Mouse (Mus musculus) heart, embryonic 11.5 days (tissue): ENCODE results near the gene Ifnb1. TPM values are rescaled to one million over a fixed set of nuclear protein-coding genes. Genes with fewer than 3 reads are reported as not detected.
"Not testable (repeated sequence)": the region's sequence is repeated elsewhere in the genome, so short reads cannot be mapped to it uniquely, and the experiment has no call there.

Source experiments
- ATAC-seq: fragments of 200-750 bp; cut with Nextera tagmentation; replicated peaks from 2 replicates; pipeline ENCODE4 v1.8.0; 2017; ENCODE audit warnings: moderate library complexity; ENCODE audit not compliant: insufficient number of reproducible peaks, low FRiP score, low TSS enrichment
- H3K27ac ChIP-seq: fragments of 300-500 bp; sonication (generic); 2 replicates; pipeline ENCODE4 v1.5.1; 2014; ENCODE audit warnings: mild to moderate bottlenecking, low read depth, low read length
- H3K27me3 ChIP-seq: fragments of 300-500 bp; sonication (generic); 2 replicates; pipeline ENCODE4 v1.6.1; 2014; ENCODE audit warnings: mild to moderate bottlenecking, low read length, mixed read lengths; ENCODE audit not compliant: control insufficient read depth, insufficient read depth
- H3K36me3 ChIP-seq: fragments of 300-500 bp; sonication (generic); 2 replicates; pipeline ENCODE4 v1.6.1; 2014; ENCODE audit warnings: mild to moderate bottlenecking, low read length, moderate library complexity, mixed read lengths; ENCODE audit not compliant: control insufficient read depth, insufficient read depth
- H3K4me1 ChIP-seq: fragments of 300-500 bp; sonication (generic); 2 replicates; pipeline ENCODE4 v1.6.1; 2014; ENCODE audit warnings: low read length; ENCODE audit not compliant: control insufficient read depth, insufficient read depth
- H3K4me2 ChIP-seq: fragments of 300-500 bp; sonication (generic); 2 replicates; pipeline ENCODE4 v1.6.1; 2014; ENCODE audit warnings: mild to moderate bottlenecking, moderate library complexity
- H3K4me3 ChIP-seq: fragments of 300-500 bp; sonication (generic); 2 replicates; pipeline ENCODE4 v1.5.1; 2014; ENCODE audit warnings: low read depth, low read length
- H3K9ac ChIP-seq: fragments of 300-500 bp; sonication (generic); 2 replicates; pipeline ENCODE4 v1.6.1; 2014; ENCODE audit warnings: mild to moderate bottlenecking, low read depth, low read length, moderate library complexity
- H3K9me3 ChIP-seq: fragments of 300-500 bp; sonication (generic); replicated peaks from 2 replicates; pipeline ENCODE4 v1.6.1; 2016; ENCODE audit warnings: low read length; ENCODE audit not compliant: control insufficient read depth
- WGBS: fragments of 180-500 bp; shearing (Covaris S2); extraction: QIAGEN DNeasy Blood & Tissue Kit; methylation state at CpG from one replicate; pipeline ENCODE4 v1.1.7; 2014; ENCODE audit not compliant: insufficient replicate concordance; 5-methylcytosine and 5-hydroxymethylcytosine counted together
- polyA plus RNA-seq: library from polyadenylated mRNA; unstranded; fragments of >200 nt; fragmentation: Nextera tagmentation; extraction: Ambion mirVana; gene quantifications from 2 replicates; pipeline ENCODE4 v1.2.1, GENCODE M21; 2014

The Ifnb1 gene
- polyA plus RNA-seq, result not detected in 2 replicates

DNA sequence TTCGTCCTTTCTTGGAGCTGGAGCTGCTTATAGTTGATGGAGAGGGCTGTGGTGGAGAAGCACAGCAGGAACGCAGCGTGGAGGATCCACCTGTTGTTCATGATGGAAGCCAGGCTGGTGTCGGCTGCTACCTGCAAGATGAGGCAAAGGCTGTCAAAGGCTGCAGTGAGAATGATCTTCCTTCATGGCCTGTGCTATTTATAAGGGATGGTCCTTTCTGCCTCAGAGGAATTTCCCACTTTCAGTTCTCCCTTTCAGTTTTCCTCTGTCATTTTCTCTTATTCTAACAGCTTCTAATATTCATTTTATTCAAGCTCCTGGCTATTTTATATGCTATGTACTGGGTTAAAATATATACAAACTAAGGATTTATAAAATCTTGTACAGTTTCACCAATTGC is at the start of gene Ifnb1:
TSS of gene Ifnb1 (minus strand) at position 101 of the 400 bp plus-strand sequence.
- Histone ChIP-seq H3K9me3 (no peaks in the 10 kb centered on the region), H3K9ac (no peak within 1 kb of the TSS), H3K27me3 (no peaks in the 10 kb centered on the region), H3K4me1 (0 out of 2 replicates have a peak, but pooled peaks cover 2% of the 10 kb centered on the region), H3K4me3 (no peak within 1 kb of the TSS), H3K36me3 (no peaks in the 10 kb centered on the region), H3K4me2 (no peak within 1 kb of the TSS), H3K27ac (no peak within 1 kb of the TSS)
- no peak for ATAC-seq
- 78% methylated on average over 4 of the region's 4 CpGs for WGBS

DNA sequence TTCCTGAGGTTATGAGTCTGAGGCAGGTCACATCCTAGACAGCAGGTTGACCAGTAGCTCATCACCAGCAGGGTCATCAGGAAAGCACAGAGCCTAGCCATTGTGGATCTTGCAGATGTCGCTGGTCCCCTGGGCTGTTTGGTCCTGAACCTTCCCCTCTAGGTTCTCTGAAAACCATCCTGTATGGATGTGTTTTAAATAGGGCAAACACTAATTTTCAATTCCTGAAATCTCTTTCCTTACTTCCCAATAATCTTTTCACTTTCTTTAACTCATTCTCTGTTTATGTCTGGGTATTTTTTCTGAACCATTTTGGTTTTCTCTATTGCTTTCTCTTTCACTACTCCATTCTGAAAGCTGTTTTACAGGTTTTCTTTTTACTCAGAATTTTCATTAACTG is 49.1 kb upstream of the Ifnb1 start, which contains the start of gene Ifna14:
TSS of gene Ifna14 (minus strand) at position 101 of the 400 bp plus-strand sequence.
- WGBS, result 71% methylated on average over 1 of the region's 1 CpGs
- no peak within 1 kb of the TSS for H3K4me2 ChIP-seq
- no peak within 1 kb of the TSS for H3K9ac ChIP-seq
- no peak within 1 kb of the TSS for H3K27ac ChIP-seq
- H3K4me3 ChIP-seq, result no peak within 1 kb of the TSS
- no peaks in the 10 kb centered on the region for H3K4me1 ChIP-seq
- no peak for ATAC-seq
- no peaks in the 10 kb centered on the region for H3K27me3 ChIP-seq
- H3K9me3 ChIP-seq, result no peaks in the 10 kb centered on the region
- no peaks in the 10 kb centered on the region for H3K36me3 ChIP-seq

DNA sequence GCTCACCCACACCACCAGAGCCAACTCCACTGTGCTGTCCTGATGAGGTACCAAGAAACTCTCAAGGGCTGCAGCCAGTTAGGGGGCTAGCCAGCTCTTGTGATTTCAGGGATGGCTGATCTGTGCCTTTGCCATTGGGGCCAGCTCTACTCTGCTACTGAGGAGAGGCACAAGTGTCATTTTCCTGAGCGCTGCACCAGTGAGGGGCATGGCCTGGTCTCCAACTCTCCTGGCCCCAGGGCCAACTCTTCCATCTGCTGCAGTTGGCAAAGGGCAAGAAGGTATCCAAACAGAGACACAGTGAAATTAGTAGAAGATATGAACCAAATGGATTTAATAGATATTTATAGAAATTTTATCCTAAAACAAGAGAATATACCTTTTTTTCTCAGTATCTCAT is 39.2 kb upstream of the Ifnb1 start:
- Histone ChIP-seq H3K9me3 (no peaks in the 10 kb centered on the region), H3K4me2 (no peak overlapping the region), H3K27ac (no peak overlapping the region), H3K4me3 (no peak overlapping the region), H3K9ac (no peak overlapping the region), H3K4me1 (no peaks in the 10 kb centered on the region), H3K36me3 (no peaks in the 10 kb centered on the region), H3K27me3 (no peaks in the 10 kb centered on the region)
- ATAC-seq, result no peak
- 90% methylated on average over 1 of the region's 1 CpGs for WGBS

- not testable (repeated sequence) for H3K9me3 ChIP-seq, ATAC-seq
These were observed 35.6 kb upstream of the Ifnb1 start, which contains the start of gene Ifna15 for GRCm38 (mm10) chr4:88558145-88558544. Gene Ifna15, minus strand, starts transcription at chr4:88558245.

GRCm38 (mm10) chr4:88550161-88550945 is 27.8 kb upstream of the Ifnb1 start:
- no peak overlapping the region; the same call in 1 of the 2 replicates for H3K9ac ChIP-seq
- WGBS, result 31% methylated on average over 22 of the region's 22 CpGs
- H3K4me2 ChIP-seq, result peak overlapping the region; percentile 70
- H3K9me3 ChIP-seq, result no peaks in the 10 kb centered on the region
- H3K36me3 ChIP-seq, result no peaks in the 10 kb centered on the region
- ATAC-seq, result peak; percentile 57; the same call in 1 of the 2 replicates
- H3K4me1 ChIP-seq, result no peaks in the 10 kb centered on the region
- no peaks in the 10 kb centered on the region for H3K27me3 ChIP-seq
- no peak overlapping the region for H3K27ac ChIP-seq
- H3K4me3 ChIP-seq, result peak overlapping the region; percentile 40

More at GRCm38 (mm10) chr4:88558145-88558544, 35.6 kb upstream of the Ifnb1 start, which contains the start of gene Ifna15:
- not testable (repeated sequence) for H3K27me3 ChIP-seq, H3K4me2 ChIP-seq, H3K4me1 ChIP-seq, H3K27ac ChIP-seq, H3K4me3 ChIP-seq, H3K9ac ChIP-seq, H3K36me3 ChIP-seq

DNA sequence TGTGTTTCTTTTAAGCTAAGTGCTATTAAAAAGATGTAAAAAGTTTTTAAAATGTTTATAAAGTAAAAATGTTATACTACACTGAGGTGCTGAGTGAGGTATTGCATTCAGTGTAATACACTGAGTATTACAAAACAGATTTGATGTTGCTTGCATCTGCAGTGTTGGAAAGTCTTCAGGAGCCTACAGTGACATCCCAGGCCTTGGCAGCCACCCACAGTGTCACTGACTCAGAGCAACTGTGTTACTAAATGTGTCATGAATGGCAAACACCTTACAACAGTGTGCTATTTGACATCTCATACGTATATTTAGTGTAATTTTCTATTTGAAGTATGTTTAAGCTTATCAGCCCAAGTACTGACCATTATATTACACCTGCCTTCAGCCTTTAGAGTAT is 25.4 kb upstream of the Ifnb1 start:
- 74% methylated on average over 1 of the region's 1 CpGs for WGBS
- no peak overlapping the region for H3K27ac ChIP-seq
- H3K27me3 ChIP-seq, result no peaks in the 10 kb centered on the region
- no peaks in the 10 kb centered on the region for H3K36me3 ChIP-seq
- no peak overlapping the region for H3K4me2 ChIP-seq
- no peaks in the 10 kb centered on the region for H3K9me3 ChIP-seq
- no peak overlapping the region for H3K4me3 ChIP-seq
- H3K4me1 ChIP-seq, result no peaks in the 10 kb centered on the region
- ATAC-seq, result no peak
- no peak overlapping the region for H3K9ac ChIP-seq

DNA sequence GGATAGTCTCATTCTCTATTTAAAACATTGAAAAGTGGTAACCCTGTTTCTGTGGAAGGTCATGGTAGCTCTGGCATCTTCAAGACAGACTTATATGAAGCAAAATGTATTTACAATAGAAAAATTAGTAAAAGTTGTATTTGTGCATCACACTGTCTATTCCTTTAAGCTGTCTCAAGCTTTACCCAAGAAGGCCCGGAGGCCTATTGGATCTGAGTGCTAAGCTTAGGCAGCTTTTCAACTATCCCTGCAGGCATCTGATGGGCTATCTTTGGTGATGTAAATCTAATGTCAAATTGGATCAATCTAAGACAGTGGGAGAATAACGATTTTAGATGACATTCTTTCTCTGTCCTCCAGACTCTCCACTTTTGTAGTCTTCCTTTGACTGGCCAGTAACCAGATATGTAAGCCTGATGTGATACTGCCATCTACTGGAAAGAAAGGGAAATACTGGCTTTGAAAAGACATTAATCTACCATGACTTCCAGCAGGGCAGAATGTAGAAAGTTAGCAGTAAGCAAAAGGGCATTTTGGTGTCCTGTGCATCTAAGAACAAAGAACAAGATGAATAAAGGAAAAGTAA is 21.2 kb upstream of the Ifnb1 start:
- WGBS, result 49% methylated on average over 2 of the region's 2 CpGs
- H3K4me3 ChIP-seq, result no peak overlapping the region
- no peak for ATAC-seq

GRCm38 (mm10) chr4:88537328-88537727 is 14.8 kb upstream of the Ifnb1 start:
- no peak; the same call in 1 of the 2 replicates for ATAC-seq
- H3K9me3 ChIP-seq, result no peaks in the 10 kb centered on the region

More for the DNA sequence above, 21.2 kb upstream of the Ifnb1 start:
- Histone ChIP-seq H3K9me3 (no peaks in the 10 kb centered on the region), H3K27ac (no peak overlapping the region), H3K36me3 (no peaks in the 10 kb centered on the region), H3K9ac (no peak overlapping the region), H3K4me2 (no peak overlapping the region), H3K27me3 (no peaks in the 10 kb centered on the region), H3K4me1 (no peaks in the 10 kb centered on the region)

More at GRCm38 (mm10) chr4:88537328-88537727, 14.8 kb upstream of the Ifnb1 start:
- Histone ChIP-seq H3K4me3 (no peak overlapping the region), H3K9ac (no peak overlapping the region), H3K4me2 (no peak overlapping the region), H3K4me1 (no peaks in the 10 kb centered on the region), H3K36me3 (no peaks in the 10 kb centered on the region), H3K27ac (no peak overlapping the region), H3K27me3 (no peaks in the 10 kb centered on the region)
- 61% methylated on average over 12 of the region's 12 CpGs for WGBS
